Mouse (Mus musculus) limb, embryonic 14.5 days (tissue): Measurements from ENCODE around the gene E4f1. TPM values are rescaled to one million over a fixed set of nuclear protein-coding genes. Genes with fewer than 3 reads are reported as not detected.
A peak's percentile ranks its signal among the peaks of the same experiment; 100 is the strongest.

Experiments used
- ATAC-seq: fragments of 200-750 bp; cut with Nextera tagmentation; 2 replicates; pipeline ENCODE4 v1.8.0; 2017; ENCODE audit warnings: low read depth, moderate number of reproducible peaks, moderate TSS enrichment; ENCODE audit not compliant: low FRiP score
- DNase-seq: peaks from one replicate; pipeline ENCODE4 v3.0.0-alpha.2; 2015; ENCODE audit warnings: low spot score
- H3K27ac ChIP-seq: fragments of 300-500 bp; sonication (generic); replicated peaks from 2 replicates; pipeline ENCODE4 v1.5.1; 2014; ENCODE audit warnings: low read depth, mild to moderate bottlenecking, low read length, moderate library complexity, mixed read lengths
- H3K27me3 ChIP-seq: fragments of 300-500 bp; sonication (generic); 2 replicates; pipeline ENCODE4 v1.6.1; 2014; ENCODE audit warnings: low read length, mixed read lengths; ENCODE audit not compliant: control insufficient read depth, insufficient read depth
- H3K36me3 ChIP-seq: fragments of 300-500 bp; sonication (generic); 2 replicates; pipeline ENCODE4 v1.6.1; 2014; ENCODE audit warnings: mild to moderate bottlenecking, low read length, moderate library complexity, mixed read lengths; ENCODE audit not compliant: control insufficient read depth, insufficient read depth
- H3K4me1 ChIP-seq: fragments of 300-500 bp; sonication (generic); 2 replicates; pipeline ENCODE4 v1.6.1; 2014; ENCODE audit warnings: antibody characterized with exemption, low read length, mixed read lengths; ENCODE audit not compliant: control insufficient read depth, insufficient read depth
- H3K4me2 ChIP-seq: fragments of 300-500 bp; sonication (generic); replicated peaks from 2 replicates; pipeline ENCODE4 v1.6.1; 2014; ENCODE audit warnings: low read depth, mild to moderate bottlenecking, low read length, moderate library complexity; ENCODE audit not compliant: severe bottlenecking
- H3K4me3 ChIP-seq: fragments of 300-500 bp; sonication (generic); replicated peaks from 2 replicates; pipeline ENCODE4 v1.5.1; 2014; ENCODE audit warnings: low read length
- H3K9ac ChIP-seq: fragments of 300-500 bp; sonication (generic); 2 replicates; pipeline ENCODE4 v1.6.1; 2014; ENCODE audit warnings: mild to moderate bottlenecking, low read depth, low read length, moderate library complexity; ENCODE audit not compliant: severe bottlenecking
- H3K9me3 ChIP-seq: fragments of 300-500 bp; sonication (generic); 2 replicates; pipeline ENCODE4 v1.6.1; 2016; ENCODE audit warnings: low read length; ENCODE audit not compliant: control insufficient read depth
- POLR2A ChIP-seq: fragments of 200-500 bp; IDR thresholded peaks from 2 replicates; pipeline ENCODE4 v1.8.0; 2012; ENCODE audit warnings: inconsistent platforms, mild to moderate bottlenecking, moderate library complexity, borderline replicate concordance; ENCODE audit not compliant: insufficient read depth, insufficient read length; ENCODE audit errors: extremely low read depth
- WGBS: fragments of 180-500 bp; shearing (Covaris S2); extraction: QIAGEN DNeasy Blood & Tissue Kit; methylation state at CpG from one replicate; pipeline ENCODE4 v1.1.7; 2014; 5-methylcytosine and 5-hydroxymethylcytosine counted together
- polyA plus RNA-seq, 2 experiments: library from polyadenylated mRNA; depleted of rRNA in 1 of 2; stranded (reverse) in 1 of 2; unstranded in 1 of 2; fragments of >200 nt; fragmentation: Nextera tagmentation in 1 of 2; extraction: Ambion mirVana in 1 of 2; gene quantifications; 2 replicates each; pipeline versions ENCODE4 v1.2.1 to v1.2.3; 2012 to 2014

Gene E4f1
- polyA plus RNA-seq, 2 experiments: 16.6 to 80.6 TPM

- DNase-seq: no peak
- TF ChIP-seq POLR2A: no peak
- H3K9ac ChIP-seq: no peak overlapping the region
- no peaks in the 10 kb centered on the region for H3K27me3 ChIP-seq
- H3K36me3 ChIP-seq: peaks cover 42% of the 10 kb centered on the region
- ATAC-seq: no peak
- H3K4me3 ChIP-seq: peak overlapping the region; percentile 66
- H3K27ac ChIP-seq: no peak overlapping the region
- WGBS: 93% methylated on average over 20 of the region's 20 CpGs
- no peaks in the 10 kb centered on the region for H3K9me3 ChIP-seq
- H3K4me2 ChIP-seq: peak overlapping the region; percentile 74; the same call in 1 of the 2 replicates
- peaks cover 13% of the 10 kb centered on the region for H3K4me1 ChIP-seq
These were observed 7.2 kb upstream of the E4f1 start for GRCm38 (mm10) chr17:24477053-24477984.

- ATAC-seq: no peak
- DNase-seq: no peak
- Histone ChIP-seq H3K4me1 (peaks cover 22% of the 10 kb centered on the region), H3K9me3 (no peaks in the 10 kb centered on the region), H3K4me2 (no peak overlapping the region), H3K36me3 (peaks cover 42% of the 10 kb centered on the region), H3K27me3 (no peaks in the 10 kb centered on the region), H3K9ac (no peak overlapping the region), H3K4me3 (no peak overlapping the region), H3K27ac (no peak overlapping the region)
- 91% methylated on average over 10 of the region's 10 CpGs for WGBS
- no peak for TF ChIP-seq POLR2A
These were observed 6.1 kb upstream of the E4f1 start for GRCm38 (mm10) chr17:24476022-24476776.

DNA sequence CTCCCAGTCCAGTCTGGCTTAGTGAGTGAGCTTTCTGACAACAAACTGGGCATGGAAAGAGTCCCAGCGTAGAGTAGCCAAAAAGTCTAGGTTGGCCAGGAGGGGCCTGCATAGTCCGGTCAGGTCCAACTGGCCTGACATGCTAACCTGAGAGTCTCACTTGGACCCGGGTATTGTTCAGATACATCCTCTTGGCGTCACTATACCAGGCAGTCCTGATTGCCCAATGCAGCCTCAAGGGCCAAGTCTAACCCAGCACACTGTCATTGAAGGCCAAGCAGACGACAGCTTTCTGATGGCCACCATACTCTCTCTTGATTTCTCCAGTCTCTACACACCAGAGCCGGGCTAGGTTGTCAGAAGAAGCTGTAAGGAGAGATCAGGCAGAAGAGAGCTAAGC lies 5.5 kb upstream of the E4f1 start:
- Histone ChIP-seq H3K27me3 (no peaks in the 10 kb centered on the region), H3K4me3 (no peak overlapping the region), H3K9me3 (no peaks in the 10 kb centered on the region), H3K27ac (no peak overlapping the region), H3K36me3 (peaks cover 42% of the 10 kb centered on the region), H3K9ac (no peak overlapping the region), H3K4me2 (no peak overlapping the region), H3K4me1 (peaks cover 26% of the 10 kb centered on the region)
- DNase-seq (no peak), ATAC-seq (no peak)
- WGBS: 89% methylated on average over 6 of the region's 6 CpGs
- no peak for TF ChIP-seq POLR2A

DNA sequence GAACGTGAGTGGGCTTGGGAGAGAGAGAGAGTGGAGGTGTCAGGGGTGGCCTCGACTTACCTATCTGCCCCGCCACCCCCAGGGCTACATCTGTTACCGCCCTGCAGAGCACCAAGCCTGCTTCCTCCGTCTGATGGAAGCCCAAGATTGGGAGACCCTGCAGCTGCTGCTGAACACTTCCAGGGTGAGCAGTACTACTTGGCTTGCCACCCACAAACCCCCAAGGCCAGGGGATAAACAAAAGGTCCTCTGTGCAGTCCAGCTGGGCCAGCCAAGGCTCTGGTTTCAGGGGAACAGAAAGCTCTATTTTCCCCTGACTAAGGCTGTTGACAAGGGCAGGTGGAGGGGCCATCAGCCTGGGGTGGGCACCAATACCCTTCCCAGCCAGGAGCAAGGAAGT lies 4.4 kb upstream of the E4f1 start:
- H3K4me2 ChIP-seq: no peak overlapping the region
- peaks cover 26% of the 10 kb centered on the region for H3K4me1 ChIP-seq
- DNase-seq (no peak), ATAC-seq (no peak)
- no peak overlapping the region; the same call in 1 of the 2 replicates for H3K27ac ChIP-seq
- no peak overlapping the region for H3K9ac ChIP-seq
- WGBS: 90% methylated on average over 5 of the region's 5 CpGs
- TF ChIP-seq POLR2A: no peak
- H3K36me3 ChIP-seq: peaks cover 42% of the 10 kb centered on the region
- no peaks in the 10 kb centered on the region for H3K27me3 ChIP-seq
- H3K9me3 ChIP-seq: no peaks in the 10 kb centered on the region
- no peak overlapping the region for H3K4me3 ChIP-seq

- Histone ChIP-seq H3K4me1 (peaks cover 26% of the 10 kb centered on the region), H3K9ac (0 out of 2 replicates have a peak within 1 kb of the TSS, but pooled peaks have one; percentile 0), H3K36me3 (peaks cover 42% of the 10 kb centered on the region), H3K27ac (no peak within 1 kb of the TSS; the same call in 1 of the 2 replicates), H3K9me3 (no peaks in the 10 kb centered on the region), H3K4me2 (no peak within 1 kb of the TSS), H3K4me3 (no peak within 1 kb of the TSS), H3K27me3 (no peaks in the 10 kb centered on the region)
- TF ChIP-seq POLR2A: no peak
- ATAC-seq (no peak), DNase-seq (no peak)
- WGBS: 78% methylated on average over 6 of the region's 6 CpGs
These were observed 3.6 kb upstream of the E4f1 start, which contains the start of gene Bricd5 for GRCm38 (mm10) chr17:24473612-24474275. Gene Bricd5 (plus strand): TSS chr17:24473884.
